Mouse (Mus musculus) midbrain, embryonic 16.5 days (tissue): ENCODE measurements around the gene Fut2. TPM values are rescaled to one million over a fixed set of nuclear protein-coding genes. Genes with fewer than 3 reads are reported as not detected.

Experiments used
- ATAC-seq: fragments of 200-750 bp; cut with Nextera tagmentation; 2 replicates; pipeline ENCODE4 v1.8.0; 2017; ENCODE audit warnings: moderate TSS enrichment
- H3K27ac ChIP-seq: fragments of 300-500 bp; sonication (generic); 2 replicates; pipeline ENCODE4 v1.5.1; 2014; ENCODE audit warnings: mild to moderate bottlenecking, low read length, mixed read lengths
- H3K27me3 ChIP-seq: fragments of 300-500 bp; sonication (generic); 2 replicates; pipeline ENCODE4 v1.6.1; 2014; ENCODE audit warnings: low read depth, low read length, mixed read lengths; ENCODE audit not compliant: control insufficient read depth, insufficient read depth
- H3K36me3 ChIP-seq: fragments of 300-500 bp; sonication (generic); 2 replicates; pipeline ENCODE4 v1.6.1; 2014; ENCODE audit warnings: mild to moderate bottlenecking, low read length, moderate library complexity, mixed read lengths; ENCODE audit not compliant: control insufficient read depth, insufficient read depth
- H3K4me1 ChIP-seq: fragments of 300-500 bp; sonication (generic); 2 replicates; pipeline ENCODE4 v1.6.1; 2014; ENCODE audit warnings: mild to moderate bottlenecking, low read length, mixed read lengths; ENCODE audit not compliant: control insufficient read depth, insufficient read depth
- H3K4me2 ChIP-seq: fragments of 300-500 bp; sonication (generic); 2 replicates; pipeline ENCODE4 v1.6.1; 2014; ENCODE audit warnings: mild to moderate bottlenecking, low read length, mixed read lengths
- H3K4me3 ChIP-seq: fragments of 300-500 bp; sonication (generic); 2 replicates; pipeline ENCODE4 v1.5.1; 2014; ENCODE audit warnings: low read depth, mild to moderate bottlenecking, low read length, moderate library complexity, mixed read lengths
- H3K9ac ChIP-seq: fragments of 300-500 bp; sonication (generic); 2 replicates; pipeline ENCODE4 v1.6.1; 2014; ENCODE audit warnings: low read depth, low read length, mixed read lengths
- H3K9me3 ChIP-seq: fragments of 300-500 bp; sonication (generic); replicated peaks from 2 replicates; pipeline ENCODE4 v1.6.1; 2014; ENCODE audit warnings: mild to moderate bottlenecking, low read length, mixed read lengths; ENCODE audit not compliant: control insufficient read depth, poor library complexity, severe bottlenecking
- WGBS: fragments of 180-500 bp; shearing (Covaris S2); extraction: QIAGEN DNeasy Blood & Tissue Kit; methylation state at CpG from one replicate; pipeline ENCODE4 v1.1.7; 2014; 5-methylcytosine and 5-hydroxymethylcytosine counted together
- polyA plus RNA-seq: library from polyadenylated mRNA; unstranded; fragments of >200 nt; fragmentation: Nextera tagmentation; extraction: Ambion mirVana; gene quantifications from 2 replicates; pipeline ENCODE4 v1.2.1, GENCODE M21; 2015

Fut2 gene
- polyA plus RNA-seq = 0.16 TPM in 2 replicates

GRCm38 (mm10) chr7:45666161-45666560 lies at the start of gene Fut2:
Fut2 (minus strand) TSS chr7:45666394.
- Histone ChIP-seq H3K4me1 (no peaks in the 10 kb centered on the region), H3K9me3 (no peaks in the 10 kb centered on the region), H3K9ac (no peak within 1 kb of the TSS), H3K27ac (no peak within 1 kb of the TSS), H3K4me2 (no peak within 1 kb of the TSS), H3K36me3 (no peaks in the 10 kb centered on the region), H3K4me3 (no peak within 1 kb of the TSS), H3K27me3 (no peaks in the 10 kb centered on the region)
- ATAC-seq = no peak
- WGBS = 81% methylated on average over 7 of the region's 7 CpGs

GRCm38 (mm10) chr7:45715090-45715708 lies 49.0 kb upstream of the Fut2 start, which contains the start of gene Rpl18:
Rpl18 (plus strand) TSS chr7:45715457.
- WGBS = 8% methylated on average over 34 of the region's 34 CpGs

DNA sequence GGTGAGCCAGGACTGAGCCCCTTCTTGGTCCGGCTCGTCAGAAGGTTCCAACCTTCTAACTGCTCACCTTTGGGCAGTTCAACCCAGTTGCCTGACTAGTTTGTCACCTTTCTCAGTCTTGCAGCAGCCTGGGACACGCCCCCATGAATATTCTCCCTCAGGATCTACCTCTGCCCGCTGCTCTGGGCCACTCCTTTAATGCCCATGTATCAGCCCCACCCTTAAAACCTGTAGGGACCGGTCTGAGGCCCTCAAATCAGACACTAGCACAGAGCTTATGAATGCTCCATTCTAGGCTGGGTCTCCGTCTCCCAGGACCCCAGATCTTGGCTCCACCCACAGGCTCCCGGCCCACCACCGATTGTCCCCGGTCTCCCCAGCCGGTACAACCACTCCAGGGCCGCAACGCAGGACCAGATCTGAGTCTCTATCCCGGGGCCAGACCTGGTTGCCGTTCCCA lies 48.5 kb upstream of the Fut2 start:
- Histone ChIP-seq H3K4me2 (peak overlapping the region; percentile 97), H3K9ac (peak overlapping the region; percentile 82), H3K4me3 (peak overlapping the region; percentile 81), H3K4me1 (peaks cover 49% of the 10 kb centered on the region), H3K9me3 (no peaks in the 10 kb centered on the region), H3K27ac (peak overlapping the region; percentile 78), H3K36me3 (peaks cover 33% of the 10 kb centered on the region), H3K27me3 (no peaks in the 10 kb centered on the region)
- 11% methylated on average over 14 of the region's 14 CpGs for WGBS
- ATAC-seq = peak; percentile 34

More at GRCm38 (mm10) chr7:45715090-45715708, 49.0 kb upstream of the Fut2 start, which contains the start of gene Rpl18:
- Histone ChIP-seq H3K9me3 (no peaks in the 10 kb centered on the region), H3K4me3 (peak within 1 kb of the TSS; percentile 81), H3K27me3 (no peaks in the 10 kb centered on the region), H3K9ac (peak within 1 kb of the TSS; percentile 82), H3K36me3 (peaks cover 33% of the 10 kb centered on the region), H3K27ac (peak within 1 kb of the TSS; percentile 78), H3K4me2 (peak within 1 kb of the TSS; percentile 97), H3K4me1 (peaks cover 45% of the 10 kb centered on the region)
- ATAC-seq = peak; percentile 92

- Histone ChIP-seq H3K4me1 (peaks cover 49% of the 10 kb centered on the region), H3K36me3 (peaks cover 29% of the 10 kb centered on the region), H3K9me3 (no peaks in the 10 kb centered on the region), H3K4me2 (peak overlapping the region; percentile 97), H3K27ac (no peak overlapping the region), H3K4me3 (peak overlapping the region; percentile 81), H3K9ac (peak overlapping the region; percentile 82), H3K27me3 (no peaks in the 10 kb centered on the region)
- WGBS = 81% methylated on average over 6 of the region's 6 CpGs
- no peak for ATAC-seq
Observed at GRCm38 (mm10) chr7:45713881-45714520, 47.8 kb upstream of the Fut2 start.

DNA sequence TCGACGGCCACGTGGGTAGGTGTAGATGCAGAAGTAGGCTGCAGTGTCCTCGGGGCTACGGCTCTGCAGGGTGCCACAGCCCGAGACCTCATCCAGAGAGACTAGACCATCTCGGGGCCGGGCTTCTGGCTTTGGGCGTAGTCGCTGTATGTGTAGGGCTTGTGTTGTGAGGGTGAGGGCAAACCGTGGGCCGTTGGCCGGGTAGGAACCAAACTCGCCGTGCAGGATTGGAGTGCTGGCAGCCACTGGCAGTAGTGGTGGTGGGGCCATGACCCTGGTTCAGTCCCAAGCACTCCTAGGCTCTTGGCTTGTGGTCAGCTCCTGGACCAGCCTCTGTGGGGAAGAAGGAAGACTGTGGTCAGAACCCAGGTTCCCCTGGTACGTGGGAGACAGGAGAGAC lies 47.2 kb upstream of the Fut2 start:
- peaks cover 29% of the 10 kb centered on the region for H3K36me3 ChIP-seq
- peaks cover 49% of the 10 kb centered on the region for H3K4me1 ChIP-seq
- WGBS = 94% methylated on average over 16 of the region's 16 CpGs
- H3K27ac ChIP-seq = no peak overlapping the region
- no peaks in the 10 kb centered on the region for H3K27me3 ChIP-seq
- no peak overlapping the region for H3K4me3 ChIP-seq
- H3K9ac ChIP-seq = no peak overlapping the region
- no peak overlapping the region for H3K4me2 ChIP-seq
- ATAC-seq = no peak
- no peaks in the 10 kb centered on the region for H3K9me3 ChIP-seq

DNA sequence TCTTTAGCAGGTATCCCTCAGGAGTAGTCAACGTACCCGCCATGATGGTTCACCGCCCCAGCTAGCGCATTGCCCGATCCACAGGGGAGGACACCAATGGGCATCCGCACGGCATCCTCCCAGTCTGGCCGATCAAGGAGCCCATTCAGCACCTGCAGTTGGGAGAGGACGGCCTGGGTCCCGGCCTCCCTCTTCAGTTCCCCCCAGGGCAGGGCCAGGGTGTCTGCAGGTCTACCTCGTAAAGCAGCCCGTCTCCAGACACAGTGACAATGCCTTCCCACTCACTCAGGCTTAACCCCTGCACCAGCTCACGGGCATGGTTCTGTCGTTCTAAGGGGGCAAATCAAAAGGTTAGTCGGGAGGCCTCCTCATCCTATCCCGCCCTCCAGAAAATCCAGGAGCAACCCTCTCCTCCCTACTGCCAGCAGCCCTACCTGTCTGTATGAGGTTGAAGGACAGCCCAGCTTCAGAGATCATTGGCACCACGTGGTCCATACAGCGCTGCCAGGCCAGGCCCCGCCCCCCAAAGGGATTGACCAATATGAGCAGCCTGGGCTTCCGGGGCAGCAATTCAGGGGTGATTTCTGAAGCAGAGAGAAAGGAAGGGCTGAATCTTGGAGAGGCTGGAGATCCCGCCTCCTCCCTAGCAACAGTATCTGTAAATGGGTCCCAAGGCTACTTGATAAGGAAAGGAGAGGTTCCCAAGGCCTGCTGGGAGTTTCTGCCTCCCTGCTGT lies 46.0 kb upstream of the Fut2 start:
- H3K4me2 ChIP-seq = no peak overlapping the region

GRCm38 (mm10) chr7:45711316-45712021 lies 45.3 kb upstream of the Fut2 start:
- Histone ChIP-seq H3K36me3 (peaks cover 29% of the 10 kb centered on the region), H3K9me3 (no peaks in the 10 kb centered on the region), H3K4me3 (no peak overlapping the region), H3K27ac (no peak overlapping the region), H3K9ac (no peak overlapping the region), H3K4me1 (peaks cover 57% of the 10 kb centered on the region), H3K4me2 (no peak overlapping the region), H3K27me3 (no peaks in the 10 kb centered on the region)
- 90% methylated on average over 24 of the region's 24 CpGs for WGBS
- ATAC-seq = no peak

More for the DNA sequence above, 46.0 kb upstream of the Fut2 start:
- no peak for ATAC-seq
- Histone ChIP-seq H3K4me3 (no peak overlapping the region), H3K27ac (no peak overlapping the region), H3K9ac (no peak overlapping the region), H3K36me3 (peaks cover 29% of the 10 kb centered on the region), H3K4me1 (peaks cover 60% of the 10 kb centered on the region), H3K9me3 (no peaks in the 10 kb centered on the region), H3K27me3 (no peaks in the 10 kb centered on the region)
- 87% methylated on average over 21 of the region's 21 CpGs for WGBS

- ATAC-seq = no peak
- peak overlapping the region; percentile 79 for H3K27ac ChIP-seq
- H3K4me1 ChIP-seq = peaks cover 57% of the 10 kb centered on the region
- peaks cover 29% of the 10 kb centered on the region for H3K36me3 ChIP-seq
- 0 out of 2 replicates have a peak overlapping the region, but pooled peaks have one; percentile 38 for H3K9ac ChIP-seq
- H3K4me3 ChIP-seq = no peak overlapping the region
- H3K4me2 ChIP-seq = no peak overlapping the region
- no peaks in the 10 kb centered on the region for H3K9me3 ChIP-seq
- H3K27me3 ChIP-seq = no peaks in the 10 kb centered on the region
- WGBS = 94% methylated on average over 20 of the region's 20 CpGs
Observed at GRCm38 (mm10) chr7:45710477-45711191, 44.4 kb upstream of the Fut2 start.
